Mouse (Mus musculus) heart, postnatal 0 days (tissue): Measurements from ENCODE around the gene Lmnb2. TPM values are rescaled to one million over a fixed set of nuclear protein-coding genes. Genes with fewer than 3 reads are reported as not detected.
A peak's percentile ranks its signal among the peaks of the same experiment; 100 is the strongest.

ENCODE experiments used
- ATAC-seq: fragments of 200-750 bp; cut with Nextera tagmentation; 2 replicates; pipeline ENCODE4 v1.8.0; 2017; ENCODE audit warnings: low read depth, moderate number of reproducible peaks, moderate library complexity; ENCODE audit not compliant: insufficient read depth
- DNase-seq: peaks from one replicate; pipeline ENCODE4 v3.0.0-alpha.2; 2016; ENCODE audit warnings: low spot score
- H3K27ac ChIP-seq: fragments of 300-500 bp; sonication (generic); 2 replicates; pipeline ENCODE4 v1.5.1; 2014; ENCODE audit warnings: low read depth, mild to moderate bottlenecking
- H3K27me3 ChIP-seq: fragments of 300-500 bp; sonication (generic); 2 replicates; pipeline ENCODE4 v1.6.1; 2014; ENCODE audit warnings: low read length, mixed read lengths; ENCODE audit not compliant: control insufficient read depth, insufficient read depth
- H3K36me3 ChIP-seq: fragments of 300-500 bp; sonication (generic); replicated peaks from 2 replicates; pipeline ENCODE4 v1.6.1; 2014; ENCODE audit warnings: low read length, mixed read lengths; ENCODE audit not compliant: control insufficient read depth, insufficient read depth
- H3K4me1 ChIP-seq: fragments of 300-500 bp; sonication (generic); 2 replicates; pipeline ENCODE4 v1.6.1; 2014; ENCODE audit warnings: antibody characterized with exemption; ENCODE audit not compliant: control insufficient read depth, insufficient read depth
- H3K4me2 ChIP-seq: fragments of 300-500 bp; sonication (generic); 2 replicates; pipeline ENCODE4 v1.6.1; 2014; ENCODE audit warnings: low read depth, mild to moderate bottlenecking, low read length, moderate library complexity
- H3K4me3 ChIP-seq: fragments of 300-500 bp; sonication (generic); 2 replicates; pipeline ENCODE4 v1.5.1; 2014; ENCODE audit warnings: low read depth, low read length
- H3K9ac ChIP-seq: fragments of 300-500 bp; sonication (generic); replicated peaks from 2 replicates; pipeline ENCODE4 v1.6.1; 2014; ENCODE audit warnings: low read depth, low read length, mixed read lengths
- H3K9me3 ChIP-seq: fragments of 300-500 bp; sonication (generic); replicated peaks from 2 replicates; pipeline ENCODE4 v1.6.1; 2016; ENCODE audit warnings: low read length; ENCODE audit not compliant: control insufficient read depth
- CTCF ChIP-seq: IDR thresholded peaks from 2 replicates; pipeline ENCODE4 v1.5.1; 2016; ENCODE audit warnings: antibody characterized with exemption, control low read depth, low read depth
- EP300 ChIP-seq: IDR thresholded peaks from 2 replicates; pipeline ENCODE4 v1.6.1; 2016; ENCODE audit warnings: antibody characterized with exemption, low read depth
- WGBS: fragments of 180-500 bp; shearing (Covaris S2); extraction: QIAGEN DNeasy Blood & Tissue Kit; methylation state at CpG from one replicate; pipeline ENCODE4 v1.1.7; 2014; 5-methylcytosine and 5-hydroxymethylcytosine counted together
- polyA plus RNA-seq: library from polyadenylated mRNA; unstranded; fragments of >200 nt; fragmentation: Nextera tagmentation; extraction: Ambion mirVana; gene quantifications from 2 replicates; pipeline ENCODE4 v1.2.1, GENCODE M21; 2015
- total RNA-seq: library from RNA; depleted of rRNA; stranded (reverse); fragments of >200 nt; gene quantifications from 2 replicates; pipeline ENCODE4 v1.2.3, GENCODE M21; 2014; ENCODE audit warnings: low replicate concordance

The Lmnb2 gene
- total and polyA plus RNA-seq, 2 experiments from 2014 or later, result 9.1 to 13.9 TPM

- Histone ChIP-seq H3K27ac (peak overlapping the region; percentile 95), H3K9ac (no peak overlapping the region), H3K27me3 (no peaks in the 10 kb centered on the region), H3K4me2 (peak overlapping the region; percentile 60; the same call in 1 of the 2 replicates), H3K36me3 (no peaks in the 10 kb centered on the region), H3K4me3 (peak overlapping the region; percentile 29), H3K9me3 (no peaks in the 10 kb centered on the region), H3K4me1 (peaks cover 76% of the 10 kb centered on the region)
- 13% methylated on average over 15 of the region's 15 CpGs for WGBS
- TF ChIP-seq EP300 (no peak), CTCF (no peak)
- no peak for DNase-seq
- peak; percentile 14; the same call in 1 of the 2 replicates for ATAC-seq
Measured at GRCm38 (mm10) chr10:80938831-80939550, 20.9 kb upstream of the Lmnb2 start.

- H3K4me2 ChIP-seq, result no peak overlapping the region
- no peak for DNase-seq
- H3K4me1 ChIP-seq, result peaks cover 76% of the 10 kb centered on the region
- H3K27me3 ChIP-seq, result no peaks in the 10 kb centered on the region
- TF ChIP-seq CTCF (no peak), EP300 (no peak)
- peak overlapping the region; percentile 9; the same call in 1 of the 2 replicates for H3K27ac ChIP-seq
- no peaks in the 10 kb centered on the region for H3K36me3 ChIP-seq
- H3K4me3 ChIP-seq, result no peak overlapping the region
- 9% methylated on average over 8 of the region's 8 CpGs for WGBS
- no peak overlapping the region for H3K9ac ChIP-seq
- no peak for ATAC-seq
- no peaks in the 10 kb centered on the region for H3K9me3 ChIP-seq
Measured at GRCm38 (mm10) chr10:80937646-80938045, 19.6 kb upstream of the Lmnb2 start.

- H3K9ac ChIP-seq, result no peak overlapping the region; the same call in 1 of the 2 replicates
- peak overlapping the region; percentile 72 for H3K4me2 ChIP-seq
- ATAC-seq (no peak), DNase-seq (no peak)
- peaks cover 82% of the 10 kb centered on the region for H3K4me1 ChIP-seq
- H3K27me3 ChIP-seq, result no peaks in the 10 kb centered on the region
- H3K36me3 ChIP-seq, result no peaks in the 10 kb centered on the region
- H3K27ac ChIP-seq, result 0 out of 2 replicates have a peak overlapping the region, but pooled peaks have one; percentile 40
- 15% methylated on average over 6 of the region's 6 CpGs for WGBS
- no peak for TF ChIP-seq EP300
- no peak for TF ChIP-seq CTCF
- H3K4me3 ChIP-seq, result peak overlapping the region; percentile 43; the same call in 1 of the 2 replicates
- no peaks in the 10 kb centered on the region for H3K9me3 ChIP-seq
Measured at GRCm38 (mm10) chr10:80936810-80937164, 18.7 kb upstream of the Lmnb2 start.

GRCm38 (mm10) chr10:80936135-80936809, 18.2 kb upstream of the Lmnb2 start:
- H3K36me3 ChIP-seq, result no peaks in the 10 kb centered on the region
- 0 out of 2 replicates have a peak overlapping the region, but pooled peaks have one; percentile 40 for H3K27ac ChIP-seq
- H3K9me3 ChIP-seq, result no peaks in the 10 kb centered on the region
- ATAC-seq (no peak), DNase-seq (peak; percentile 51)
- WGBS, result 3% methylated on average over 37 of the region's 37 CpGs
- no peaks in the 10 kb centered on the region for H3K27me3 ChIP-seq
- peaks cover 82% of the 10 kb centered on the region for H3K4me1 ChIP-seq
- H3K4me2 ChIP-seq, result peak overlapping the region; percentile 72
- peak overlapping the region; percentile 52; the same call in 1 of the 2 replicates for H3K9ac ChIP-seq
- TF ChIP-seq EP300 (no peak), CTCF (no peak)
- H3K4me3 ChIP-seq, result peak overlapping the region; percentile 43

GRCm38 (mm10) chr10:80935698-80936097, 17.7 kb upstream of the Lmnb2 start:
- DNase-seq (no peak), ATAC-seq (no peak)
- H3K4me3 ChIP-seq, result no peak overlapping the region
- no peaks in the 10 kb centered on the region for H3K36me3 ChIP-seq
- H3K27ac ChIP-seq, result 0 out of 2 replicates have a peak overlapping the region, but pooled peaks have one; percentile 40
- TF ChIP-seq CTCF (no peak), EP300 (no peak)
- 13% methylated on average over 17 of the region's 17 CpGs for WGBS
- H3K4me2 ChIP-seq, result peak overlapping the region; percentile 72
- H3K4me1 ChIP-seq, result peaks cover 76% of the 10 kb centered on the region
- no peaks in the 10 kb centered on the region for H3K27me3 ChIP-seq
- no peak overlapping the region for H3K9ac ChIP-seq
- H3K9me3 ChIP-seq, result no peaks in the 10 kb centered on the region
